Mouse (Mus musculus) kidney, embryonic 15.5 days (tissue): ENCODE results near the gene Ccdc187. TPM values are rescaled to one million over a fixed set of nuclear protein-coding genes. Genes with fewer than 3 reads are reported as not detected.

ENCODE experiments used
- ATAC-seq: fragments of 200-750 bp; cut with Nextera tagmentation; replicated peaks from 2 replicates; pipeline ENCODE4 v1.8.0; 2017; ENCODE audit warnings: moderate TSS enrichment; ENCODE audit not compliant: low FRiP score
- H3K27ac ChIP-seq: fragments of 300-500 bp; sonication (generic); 2 replicates; pipeline ENCODE4 v1.5.1; 2015; ENCODE audit warnings: mild to moderate bottlenecking, inconsistent platforms
- H3K27me3 ChIP-seq: fragments of 300-500 bp; sonication (generic); 2 replicates; pipeline ENCODE4 v1.6.1; 2015; ENCODE audit warnings: inconsistent platforms
- H3K36me3 ChIP-seq: fragments of 300-500 bp; sonication (generic); 2 replicates; pipeline ENCODE4 v1.6.1; 2015; ENCODE audit warnings: inconsistent platforms
- H3K4me1 ChIP-seq: fragments of 300-500 bp; sonication (generic); 2 replicates; pipeline ENCODE4 v1.6.1; 2015; ENCODE audit warnings: inconsistent platforms
- H3K4me2 ChIP-seq: fragments of 300-500 bp; sonication (generic); 2 replicates; pipeline ENCODE4 v1.6.1; 2015; ENCODE audit warnings: moderate library complexity, mild to moderate bottlenecking, inconsistent platforms
- H3K4me3 ChIP-seq: fragments of 300-500 bp; sonication (generic); replicated peaks from 2 replicates; pipeline ENCODE4 v1.5.1; 2015; ENCODE audit warnings: mild to moderate bottlenecking, inconsistent platforms
- H3K9ac ChIP-seq: fragments of 300-500 bp; sonication (generic); 2 replicates; pipeline ENCODE4 v1.6.1; 2015; ENCODE audit warnings: mild to moderate bottlenecking, inconsistent platforms
- H3K9me3 ChIP-seq: fragments of 300-500 bp; sonication (generic); replicated peaks from 2 replicates; pipeline ENCODE4 v1.6.1; 2016; ENCODE audit warnings: inconsistent platforms
- WGBS: fragments of 180-500 bp; shearing (Covaris S2); methylation state at CpG from one replicate; pipeline ENCODE4 v1.1.7; 2015; ENCODE audit warnings: mixed read lengths; 5-methylcytosine and 5-hydroxymethylcytosine counted together
- polyA plus RNA-seq: library from polyadenylated mRNA; unstranded; fragments of >200 nt; fragmentation: Nextera tagmentation; extraction: Ambion mirVana; gene quantifications from 2 replicates; pipeline ENCODE4 v1.2.1, GENCODE M21; 2015

The Ccdc187 gene
- polyA plus RNA-seq, 1 experiment from 2014 or later = 0.04 TPM

DNA sequence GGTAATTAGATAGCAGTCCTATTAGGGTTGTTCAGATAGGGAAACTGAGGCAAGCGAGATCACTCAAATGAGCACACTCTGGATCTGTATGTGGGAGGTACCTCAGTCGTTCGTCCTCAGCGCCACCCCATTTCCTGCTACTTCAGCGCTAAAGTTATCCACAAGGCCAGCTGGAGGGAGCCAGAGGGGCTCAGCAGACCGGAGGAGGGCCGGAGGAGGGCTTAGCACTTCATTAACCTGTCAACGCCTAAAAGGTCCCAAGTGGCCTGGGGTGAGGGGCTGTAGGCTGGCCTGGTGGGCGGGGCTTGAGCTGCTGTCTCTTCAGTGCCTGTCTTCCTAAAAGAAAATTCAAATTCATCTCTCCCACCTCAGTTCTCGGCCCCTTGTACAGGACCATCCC is 95.9 kb downstream of the Ccdc187 start:
- WGBS = 0% methylated on average over 10 of the region's 10 CpGs
- Histone ChIP-seq H3K36me3 (no peaks in the 10 kb centered on the region), H3K9me3 (no peaks in the 10 kb centered on the region), H3K4me3 (peak overlapping the region; percentile 18), H3K4me2 (peak overlapping the region; percentile 46), H3K9ac (no peak overlapping the region), H3K27ac (no peak overlapping the region), H3K4me1 (peaks cover 58% of the 10 kb centered on the region), H3K27me3 (peaks cover 100% of the 10 kb centered on the region)
- ATAC-seq = peak; percentile 74

DNA sequence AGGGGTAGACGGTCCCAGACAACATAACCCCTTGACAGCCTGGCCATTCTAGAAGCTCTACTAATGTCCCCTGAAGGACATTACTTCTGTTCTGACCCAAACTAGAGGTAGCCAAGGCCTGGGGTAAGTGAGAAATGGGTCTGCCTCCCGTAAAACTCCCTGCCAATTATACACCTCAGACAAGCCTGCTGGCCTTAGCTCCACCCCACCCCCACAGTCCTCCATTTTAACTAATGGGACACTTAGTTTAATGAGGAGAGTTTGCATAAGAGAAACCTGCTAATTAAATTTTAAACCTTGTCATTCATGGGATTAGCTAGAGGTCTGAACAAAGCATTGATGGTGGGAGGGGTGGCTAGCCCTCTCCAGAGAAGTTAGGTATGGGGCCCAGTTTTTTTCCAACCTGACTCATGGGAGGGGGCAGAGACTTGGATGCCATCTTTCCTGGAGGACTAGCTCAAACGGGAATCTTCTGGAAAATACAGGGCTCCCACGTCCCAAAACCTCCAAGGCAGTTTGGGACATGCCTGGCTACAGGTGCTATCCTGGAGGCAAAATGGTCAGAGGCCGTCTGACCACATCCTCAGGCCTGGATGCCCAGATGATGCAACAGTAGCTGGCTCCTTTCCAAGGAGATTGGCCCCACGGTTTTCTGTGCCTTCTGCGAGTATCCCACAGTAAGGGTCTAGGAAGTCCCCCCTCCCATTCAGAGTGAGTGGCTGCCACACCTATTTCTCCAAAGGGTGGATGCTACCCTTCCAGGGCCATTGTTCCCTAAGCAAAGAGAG is 99.6 kb downstream of the Ccdc187 start:
- H3K4me1 ChIP-seq = peaks cover 39% of the 10 kb centered on the region
- no peak for ATAC-seq
- H3K27me3 ChIP-seq = peaks cover 96% of the 10 kb centered on the region
- 49% methylated on average over 7 of the region's 7 CpGs for WGBS
- H3K27ac ChIP-seq = no peak overlapping the region
- H3K4me2 ChIP-seq = no peak overlapping the region
- no peaks in the 10 kb centered on the region for H3K36me3 ChIP-seq
- no peak overlapping the region for H3K9ac ChIP-seq
- no peaks in the 10 kb centered on the region for H3K9me3 ChIP-seq
- no peak overlapping the region for H3K4me3 ChIP-seq

Other genes starting within 250 kb of the Ccdc187 start
- gene Nacc2, start 171.3 kb downstream of the Ccdc187 start, polyA plus RNA-seq = 8.7 and 10.5 TPM in 2 replicates
- gene Lhx3, start 86.3 kb downstream of the Ccdc187 start, polyA plus RNA-seq = not detected in 2 replicates
- 17.5 and 19.6 TPM in 2 replicates for gene Qsox2, start 57.0 kb downstream of the Ccdc187 start, polyA plus RNA-seq
- 39.6 and 44.4 TPM in 2 replicates for gene Gpsm1, start 21.0 kb upstream of the Ccdc187 start, polyA plus RNA-seq
- 29.8 and 31.9 TPM in 2 replicates for gene Dnlz, start 57.6 kb upstream of the Ccdc187 start, polyA plus RNA-seq
- 1.1 and 1.7 TPM in 2 replicates for gene Card9, start 66.4 kb upstream of the Ccdc187 start, polyA plus RNA-seq
- gene Snapc4, start 86.1 kb upstream of the Ccdc187 start, polyA plus RNA-seq = 27.9 and 31.3 TPM in 2 replicates
- 110 and 115 TPM in 2 replicates for gene Entr1, start 94.8 kb upstream of the Ccdc187 start, polyA plus RNA-seq
- gene Pmpca, start 94.8 kb upstream of the Ccdc187 start, polyA plus RNA-seq = 113 TPM in 2 replicates
- gene Inpp5e, start 114.6 kb upstream of the Ccdc187 start, polyA plus RNA-seq = 22.4 and 25.8 TPM in 2 replicates
- 25.3 and 26.0 TPM in 2 replicates for gene Sec16a, start 150.7 kb upstream of the Ccdc187 start, polyA plus RNA-seq
- gene Notch1, start 222.1 kb upstream of the Ccdc187 start, polyA plus RNA-seq = 22.0 and 24.6 TPM in 2 replicates